Mouse (Mus musculus) limb, embryonic 12.5 days (tissue): ENCODE data around the gene Enpp1. TPM values are rescaled to one million over a fixed set of nuclear protein-coding genes. Genes with fewer than 3 reads are reported as not detected.

Source experiments
- ATAC-seq: fragments of 200-750 bp; cut with Nextera tagmentation; 2 replicates; pipeline ENCODE4 v1.8.0; 2017; ENCODE audit warnings: low read depth, moderate TSS enrichment; ENCODE audit not compliant: insufficient number of reproducible peaks, insufficient read depth, low FRiP score, low TSS enrichment
- H3K27ac ChIP-seq: fragments of 300-500 bp; sonication (generic); 2 replicates; pipeline ENCODE4 v1.5.1; 2016; ENCODE audit warnings: mild to moderate bottlenecking, moderate library complexity
- H3K27me3 ChIP-seq: fragments of 300-500 bp; sonication (generic); 2 replicates; pipeline ENCODE4 v1.6.1; 2016; ENCODE audit warnings: mild to moderate bottlenecking, moderate library complexity
- H3K36me3 ChIP-seq: fragments of 300-500 bp; sonication (generic); 2 replicates; pipeline ENCODE4 v1.6.1; 2016; ENCODE audit warnings: mild to moderate bottlenecking, moderate library complexity
- H3K4me1 ChIP-seq: fragments of 300-500 bp; sonication (generic); replicated peaks from 2 replicates; pipeline ENCODE4 v1.6.1; 2016
- H3K4me2 ChIP-seq: fragments of 300-500 bp; sonication (generic); 2 replicates; pipeline ENCODE4 v1.6.1; 2016; ENCODE audit warnings: mild to moderate bottlenecking, moderate library complexity
- H3K4me3 ChIP-seq: fragments of 300-500 bp; sonication (generic); replicated peaks from 2 replicates; pipeline ENCODE4 v1.5.1; 2016; ENCODE audit warnings: mild to moderate bottlenecking
- H3K9ac ChIP-seq: fragments of 300-500 bp; sonication (generic); replicated peaks from 2 replicates; pipeline ENCODE4 v1.6.1; 2016; ENCODE audit warnings: mild to moderate bottlenecking, moderate library complexity
- H3K9me3 ChIP-seq: fragments of 300-500 bp; sonication (generic); 2 replicates; pipeline ENCODE4 v1.6.1; 2016; ENCODE audit warnings: mild to moderate bottlenecking, moderate library complexity
- WGBS: fragments of 180-500 bp; shearing (Covaris S2); methylation state at CpG from one replicate; pipeline ENCODE4 v1.1.7; 2016; 5-methylcytosine and 5-hydroxymethylcytosine counted together
- polyA plus RNA-seq: library from polyadenylated mRNA; unstranded; fragments of >200 nt; fragmentation: Nextera tagmentation; extraction: Ambion mirVana; gene quantifications from 2 replicates; pipeline ENCODE4 v1.2.1, GENCODE M21; 2016

The Enpp1 gene
- polyA plus RNA-seq, 1 experiment from 2014 or later, result 3.3 TPM

DNA sequence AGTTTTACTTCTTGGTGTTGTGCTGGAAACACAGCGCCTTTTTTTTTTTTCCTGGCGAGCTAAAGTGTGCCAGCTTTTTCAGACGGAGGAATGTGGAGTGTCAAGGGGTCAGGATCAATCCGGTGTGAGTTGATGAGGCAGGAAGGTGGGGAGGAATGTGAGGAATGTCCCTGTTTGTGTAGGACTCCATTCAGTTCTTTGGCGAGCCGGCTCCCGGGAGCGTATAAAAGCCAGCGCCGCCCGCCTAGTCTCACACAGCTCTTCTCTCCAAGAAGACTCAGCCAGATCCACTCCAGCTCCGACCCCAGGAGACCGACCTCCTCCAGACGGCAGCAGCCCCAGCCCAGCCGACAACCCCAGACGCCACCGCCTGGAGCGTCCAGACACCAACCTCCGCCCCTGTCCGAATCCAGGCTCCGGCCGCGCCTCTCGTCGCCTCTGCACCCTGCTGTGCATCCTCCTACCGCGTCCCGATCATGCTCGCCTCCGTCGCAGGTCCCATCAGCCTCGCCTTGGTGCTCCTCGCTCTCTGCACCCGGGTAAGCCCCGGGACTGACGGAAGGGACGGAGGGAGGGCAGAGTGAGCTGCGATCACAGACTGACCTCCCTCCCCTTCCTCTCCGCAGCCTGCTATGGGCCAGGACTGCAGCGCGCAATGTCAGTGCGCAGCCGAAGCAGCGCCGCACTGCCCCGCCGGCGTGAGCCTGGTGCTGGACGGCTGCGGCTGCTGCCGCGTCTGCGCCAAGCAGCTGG lies 116.5 kb downstream of the Enpp1 start, which contains the start of gene Ccn2:
Ccn2 (plus strand) TSS at position 193 of the 753 bp plus-strand sequence.
- peak within 1 kb of the TSS; percentile 89 for H3K27ac ChIP-seq
- peak within 1 kb of the TSS; percentile 64 for H3K4me3 ChIP-seq
- 0% methylated on average over 53 of the region's 53 CpGs for WGBS
- H3K9me3 ChIP-seq, result no peaks in the 10 kb centered on the region
- ATAC-seq, result peak; percentile 89
- peaks cover 7% of the 10 kb centered on the region for H3K27me3 ChIP-seq
- H3K36me3 ChIP-seq, result no peaks in the 10 kb centered on the region
- H3K4me2 ChIP-seq, result peak within 1 kb of the TSS; percentile 70
- H3K4me1 ChIP-seq, result peaks cover 54% of the 10 kb centered on the region
- H3K9ac ChIP-seq, result peak within 1 kb of the TSS; percentile 81

DNA sequence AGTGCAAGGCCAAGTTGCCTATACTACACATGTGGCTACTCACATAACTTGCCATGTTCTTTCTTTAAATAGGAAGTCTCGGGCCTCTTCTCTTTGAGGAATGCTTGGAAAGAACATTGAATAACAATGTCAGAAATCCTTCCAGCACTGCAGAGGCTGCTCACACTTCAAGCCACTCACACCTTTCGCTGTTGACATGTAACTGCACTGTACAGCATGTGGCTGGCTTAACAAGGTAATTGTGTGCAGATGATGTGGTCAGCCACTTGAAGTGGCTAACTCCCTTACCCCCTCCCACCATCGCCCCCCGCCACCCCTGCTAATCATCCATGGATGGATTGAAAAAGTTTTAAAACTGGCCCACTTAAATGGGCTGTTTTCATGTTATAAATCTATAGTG lies 118.4 kb downstream of the Enpp1 start:
- Histone ChIP-seq H3K27ac (peak overlapping the region; percentile 31; the same call in 1 of the 2 replicates), H3K27me3 (peaks cover 7% of the 10 kb centered on the region), H3K4me1 (peaks cover 54% of the 10 kb centered on the region), H3K36me3 (no peaks in the 10 kb centered on the region), H3K4me2 (peak overlapping the region; percentile 70), H3K9ac (no peak overlapping the region), H3K4me3 (no peak overlapping the region), H3K9me3 (no peaks in the 10 kb centered on the region)
- 28% methylated on average over 4 of the region's 4 CpGs for WGBS
- no peak for ATAC-seq

DNA sequence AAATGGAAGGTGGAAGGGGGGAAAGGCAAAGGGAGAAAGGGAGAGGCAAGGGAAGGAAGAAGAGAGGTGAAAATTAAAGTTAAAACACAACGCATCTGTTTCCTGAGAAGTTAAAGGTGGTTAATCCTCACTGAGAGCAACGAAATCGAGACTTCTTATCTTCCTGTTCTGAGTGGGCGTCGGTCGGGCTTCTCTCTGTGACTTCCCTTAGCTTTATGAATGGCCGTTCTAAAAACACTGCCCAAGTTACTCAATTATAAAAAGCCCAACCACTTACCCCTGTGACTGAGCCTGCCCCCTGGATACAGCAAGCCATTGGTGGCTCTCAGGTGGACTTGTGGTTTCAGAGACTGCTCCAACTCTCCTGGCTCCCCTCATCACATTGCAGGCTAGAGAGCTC lies 119.0 kb downstream of the Enpp1 start:
- Histone ChIP-seq H3K36me3 (no peaks in the 10 kb centered on the region), H3K4me1 (peaks cover 54% of the 10 kb centered on the region), H3K4me3 (no peak overlapping the region), H3K4me2 (no peak overlapping the region), H3K9ac (no peak overlapping the region), H3K27ac (0 out of 2 replicates have a peak overlapping the region, but pooled peaks have one; percentile 7), H3K27me3 (peaks cover 7% of the 10 kb centered on the region), H3K9me3 (no peaks in the 10 kb centered on the region)
- 66% methylated on average over 7 of the region's 7 CpGs for WGBS
- ATAC-seq, result no peak

- peaks cover 48% of the 10 kb centered on the region for H3K4me1 ChIP-seq
- WGBS, result 58% methylated on average over 2 of the region's 2 CpGs
Measured at GRCm38 (mm10) chr10:24592318-24592717, 119.6 kb downstream of the Enpp1 start.

GRCm38 (mm10) chr10:24591741-24592140 lies 120.2 kb downstream of the Enpp1 start:
- no peaks in the 10 kb centered on the region for H3K36me3 ChIP-seq
- no peak for ATAC-seq
- no peak overlapping the region for H3K9ac ChIP-seq
- 68% methylated on average over 5 of the region's 5 CpGs for WGBS
- no peak overlapping the region for H3K4me2 ChIP-seq
- peaks cover 43% of the 10 kb centered on the region for H3K4me1 ChIP-seq
- no peak overlapping the region for H3K4me3 ChIP-seq
- peaks cover 7% of the 10 kb centered on the region for H3K27me3 ChIP-seq
- H3K9me3 ChIP-seq, result no peaks in the 10 kb centered on the region
- no peak overlapping the region for H3K27ac ChIP-seq

More at GRCm38 (mm10) chr10:24592318-24592717, 119.6 kb downstream of the Enpp1 start:
- Histone ChIP-seq H3K4me3 (no peak overlapping the region), H3K27me3 (peaks cover 7% of the 10 kb centered on the region), H3K4me2 (no peak overlapping the region), H3K36me3 (no peaks in the 10 kb centered on the region), H3K9me3 (no peaks in the 10 kb centered on the region), H3K9ac (no peak overlapping the region), H3K27ac (no peak overlapping the region)
- no peak for ATAC-seq

DNA sequence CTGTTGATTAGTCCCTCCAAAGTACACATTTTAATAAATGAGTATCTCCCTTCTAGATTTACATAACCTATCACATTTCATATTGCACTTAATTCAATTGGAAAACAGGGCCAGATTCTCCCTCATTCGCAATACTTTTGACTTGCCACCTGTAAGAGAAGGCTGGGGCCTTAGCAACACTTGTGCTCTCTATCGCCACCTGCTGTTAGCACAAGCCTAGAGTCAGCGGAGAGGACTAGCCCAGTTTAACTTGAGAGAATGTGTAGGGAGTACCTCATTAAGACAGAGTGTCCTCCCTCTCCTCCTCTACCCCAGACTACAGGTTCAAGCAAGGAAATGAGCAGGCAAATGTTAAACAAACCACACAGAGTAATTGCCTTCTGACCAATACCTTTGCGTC lies 120.8 kb downstream of the Enpp1 start:
- Histone ChIP-seq H3K4me2 (no peak overlapping the region), H3K27me3 (peaks cover 3% of the 10 kb centered on the region), H3K4me1 (peaks cover 37% of the 10 kb centered on the region), H3K9ac (no peak overlapping the region), H3K36me3 (no peaks in the 10 kb centered on the region), H3K27ac (no peak overlapping the region), H3K9me3 (no peaks in the 10 kb centered on the region), H3K4me3 (no peak overlapping the region)
- ATAC-seq, result no peak
- 26% methylated on average over 4 of the region's 4 CpGs for WGBS

DNA sequence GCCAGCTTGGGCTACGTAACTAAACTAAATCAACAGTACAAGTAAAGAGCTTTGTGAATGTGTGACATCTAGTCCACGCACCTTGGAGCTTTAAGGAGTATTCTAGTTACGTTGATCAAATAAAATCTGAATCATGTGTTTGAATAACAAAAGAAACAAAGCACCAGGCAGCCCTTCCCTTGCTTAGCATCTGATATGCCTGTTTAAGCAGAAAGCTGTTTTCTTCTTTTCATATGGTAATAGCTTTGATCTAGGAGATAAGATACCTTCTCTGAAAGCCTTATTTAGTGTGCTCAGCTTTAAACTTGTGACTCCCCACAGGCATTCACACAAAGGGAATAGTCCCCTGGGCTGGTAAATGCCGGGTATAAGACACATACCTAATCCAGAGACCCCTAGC lies 121.4 kb downstream of the Enpp1 start:
- Histone ChIP-seq H3K9me3 (no peaks in the 10 kb centered on the region), H3K4me3 (no peak overlapping the region), H3K36me3 (no peaks in the 10 kb centered on the region), H3K9ac (no peak overlapping the region), H3K4me1 (peaks cover 33% of the 10 kb centered on the region), H3K27me3 (no peaks in the 10 kb centered on the region), H3K4me2 (no peak overlapping the region), H3K27ac (no peak overlapping the region)
- 73% methylated on average over 4 of the region's 4 CpGs for WGBS
- no peak for ATAC-seq

GRCm38 (mm10) chr10:24589238-24589637 lies 122.7 kb downstream of the Enpp1 start:
- WGBS, result 86% methylated on average over 9 of the region's 9 CpGs
- Histone ChIP-seq H3K27me3 (no peaks in the 10 kb centered on the region), H3K36me3 (no peaks in the 10 kb centered on the region), H3K27ac (no peak overlapping the region), H3K4me2 (no peak overlapping the region), H3K9me3 (no peaks in the 10 kb centered on the region), H3K4me1 (peaks cover 27% of the 10 kb centered on the region), H3K4me3 (no peak overlapping the region), H3K9ac (no peak overlapping the region)
- no peak for ATAC-seq

DNA sequence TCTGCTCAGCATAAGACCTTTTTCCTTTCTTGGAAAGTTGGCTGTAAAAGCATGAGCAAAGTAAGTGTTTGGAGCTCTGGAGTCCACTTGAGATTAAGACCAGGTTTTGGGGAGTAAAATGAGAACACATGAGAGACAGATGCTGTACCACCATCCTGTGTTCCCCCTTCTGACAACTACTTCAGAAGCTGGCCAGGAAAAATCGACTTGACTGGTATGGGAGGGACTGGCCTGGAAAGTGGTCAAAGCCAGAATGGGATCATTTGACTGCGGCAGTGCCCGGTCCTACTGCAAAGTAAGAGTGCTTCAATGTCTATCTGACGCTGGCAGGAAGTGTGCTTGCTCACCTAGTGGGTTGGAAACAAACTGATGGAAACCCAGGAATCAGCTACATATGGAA lies 123.1 kb downstream of the Enpp1 start:
- Histone ChIP-seq H3K27me3 (no peaks in the 10 kb centered on the region), H3K4me3 (no peak overlapping the region), H3K4me2 (no peak overlapping the region), H3K9ac (no peak overlapping the region), H3K27ac (no peak overlapping the region), H3K9me3 (no peaks in the 10 kb centered on the region), H3K36me3 (no peaks in the 10 kb centered on the region), H3K4me1 (peaks cover 23% of the 10 kb centered on the region)
- 81% methylated on average over 4 of the region's 4 CpGs for WGBS
- ATAC-seq, result no peak

Other genes starting within 250 kb of the Enpp1 start
- gene Ccn2, start 116.7 kb downstream of the Enpp1 start, polyA plus RNA-seq, result 7.5 and 11.0 TPM in 2 replicates
- gene Enpp3, start 130.7 kb upstream of the Enpp1 start, polyA plus RNA-seq, result 6.3 and 7.9 TPM in 2 replicates
- 35.6 and 35.7 TPM in 2 replicates for gene Med23, start 157.8 kb upstream of the Enpp1 start, polyA plus RNA-seq
- gene Arg1, start 215.3 kb upstream of the Enpp1 start, polyA plus RNA-seq, result 3.1 and 4.1 TPM in 2 replicates